Mouse (Mus musculus) lung, embryonic 15.5 days (tissue): ENCODE measurements around the gene Magea8. TPM values are rescaled to one million over a fixed set of nuclear protein-coding genes. Genes with fewer than 3 reads are reported as not detected.
"Not testable (repeated sequence)": the region's sequence is repeated elsewhere in the genome, so short reads cannot be mapped to it uniquely, and the experiment has no call there.

Experiments
- ATAC-seq: fragments of 200-750 bp; cut with Nextera tagmentation; 2 replicates; pipeline ENCODE4 v1.8.0; 2017; ENCODE audit warnings: moderate number of reproducible peaks, borderline replicate concordance; ENCODE audit not compliant: low FRiP score, low TSS enrichment; ENCODE audit errors: extremely low read depth
- H3K27ac ChIP-seq: fragments of 300-500 bp; sonication (generic); 2 replicates; pipeline ENCODE4 v1.5.1; 2015; ENCODE audit warnings: moderate library complexity, mild to moderate bottlenecking, inconsistent platforms
- H3K27me3 ChIP-seq: fragments of 300-500 bp; sonication (generic); 2 replicates; pipeline ENCODE4 v1.6.1; 2015; ENCODE audit warnings: inconsistent platforms
- H3K36me3 ChIP-seq: fragments of 300-500 bp; sonication (generic); 2 replicates; pipeline ENCODE4 v1.6.1; 2015; ENCODE audit warnings: inconsistent platforms
- H3K4me1 ChIP-seq: fragments of 300-500 bp; sonication (generic); 2 replicates; pipeline ENCODE4 v1.6.1; 2015; ENCODE audit warnings: inconsistent platforms
- H3K4me2 ChIP-seq: fragments of 300-500 bp; sonication (generic); 2 replicates; pipeline ENCODE4 v1.6.1; 2015; ENCODE audit warnings: inconsistent platforms, mild to moderate bottlenecking, moderate library complexity
- H3K4me3 ChIP-seq: fragments of 300-500 bp; sonication (generic); 2 replicates; pipeline ENCODE4 v1.5.1; 2015; ENCODE audit warnings: mild to moderate bottlenecking, inconsistent platforms
- H3K9ac ChIP-seq: fragments of 300-500 bp; sonication (generic); 2 replicates; pipeline ENCODE4 v1.6.1; 2015; ENCODE audit warnings: inconsistent platforms
- H3K9me3 ChIP-seq: fragments of 300-500 bp; sonication (generic); 2 replicates; pipeline ENCODE4 v1.6.1; 2016; ENCODE audit warnings: inconsistent platforms
- WGBS: fragments of 180-500 bp; shearing (Covaris S2); methylation state at CpG from one replicate; pipeline ENCODE4 v1.1.7; 2015; 5-methylcytosine and 5-hydroxymethylcytosine counted together
- polyA plus RNA-seq: library from polyadenylated mRNA; unstranded; fragments of >200 nt; fragmentation: Nextera tagmentation; extraction: Ambion mirVana; gene quantifications from 2 replicates; pipeline ENCODE4 v1.2.1, GENCODE M21; 2015

The Magea8 gene
- not detected in 2 replicates for polyA plus RNA-seq

DNA sequence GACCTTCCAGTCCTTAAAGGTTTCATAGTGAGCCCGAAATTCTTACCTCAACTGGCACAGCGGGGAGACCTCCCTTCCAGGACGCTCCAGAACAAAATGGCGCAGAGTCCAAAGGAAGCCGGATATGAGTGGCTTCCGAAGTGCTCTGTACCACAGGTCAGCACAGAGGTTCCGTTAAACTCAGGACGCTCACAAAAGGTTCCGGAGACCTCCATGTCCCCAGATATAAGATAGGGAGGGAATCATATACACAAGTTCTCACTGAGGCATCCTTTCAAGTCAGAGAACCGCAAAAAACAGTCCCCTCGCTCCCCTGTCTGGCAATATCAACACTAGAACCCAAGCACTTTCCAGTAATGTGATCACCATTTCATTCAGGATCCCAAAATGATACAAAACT, at the start of gene Magea8:
Gene Magea8, minus strand, starts transcription at position 101 of the 400 bp plus-strand sequence.
- not testable (repeated sequence) for H3K36me3 ChIP-seq, H3K4me1 ChIP-seq, H3K9ac ChIP-seq, H3K4me2 ChIP-seq, H3K9me3 ChIP-seq, H3K27me3 ChIP-seq, ATAC-seq, H3K27ac ChIP-seq, H3K4me3 ChIP-seq
- WGBS = 83% methylated on average over 11 of the region's 11 CpGs

DNA sequence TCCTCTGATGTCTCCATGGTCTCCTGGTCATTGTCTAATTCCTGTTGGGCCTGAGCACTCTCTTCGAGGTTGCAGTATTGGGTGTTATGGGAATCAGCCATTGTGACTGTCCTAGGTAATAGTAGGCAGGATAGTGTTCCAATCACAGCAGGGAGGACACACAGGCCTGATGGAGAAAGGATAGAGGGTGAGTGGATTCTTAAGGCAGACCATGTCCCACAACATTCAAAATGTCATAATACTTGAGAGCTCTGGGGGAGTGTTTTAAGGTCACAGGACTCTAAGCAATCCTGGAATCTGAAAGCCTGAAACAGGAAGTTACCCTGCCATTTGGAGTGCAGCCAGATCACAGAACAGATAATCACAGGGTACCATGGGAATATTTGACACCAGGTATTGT, 46.2 kb downstream of the Magea8 start, which contains the start of gene Magea3:
Gene Magea3, minus strand, starts transcription at position 101 of the 400 bp plus-strand sequence.
- H3K4me1 ChIP-seq, H3K4me2 ChIP-seq, H3K4me3 ChIP-seq, H3K27me3 ChIP-seq, H3K27ac ChIP-seq, H3K9me3 ChIP-seq, ATAC-seq, H3K9ac ChIP-seq, H3K36me3 ChIP-seq: not testable (repeated sequence)
- 40% methylated on average over 1 of the region's 1 CpGs for WGBS

DNA sequence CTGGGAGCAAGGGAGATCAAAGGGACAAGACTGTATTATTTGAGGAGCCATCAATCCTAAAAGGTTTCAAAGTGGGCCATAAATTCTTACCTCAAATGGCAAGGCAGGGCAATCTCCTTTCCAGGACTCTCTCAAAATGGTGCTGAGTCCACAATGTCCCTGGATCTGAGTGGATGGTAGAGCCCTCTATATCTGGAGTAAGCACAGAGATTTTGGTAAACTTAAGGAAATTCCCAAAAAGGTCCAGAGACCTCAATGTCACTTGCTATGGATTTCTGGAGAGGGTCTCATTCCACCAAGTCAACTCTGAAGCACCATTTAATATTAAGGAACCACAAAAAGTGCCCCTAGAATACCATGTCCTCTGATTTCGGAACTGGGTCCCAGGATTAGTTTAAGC, 59.8 kb downstream of the Magea8 start, which contains the start of gene Magea6:
Gene Magea6, minus strand, starts transcription at position 101 of the 400 bp plus-strand sequence.
- H3K27ac ChIP-seq, H3K4me1 ChIP-seq, H3K36me3 ChIP-seq, H3K9ac ChIP-seq, H3K9me3 ChIP-seq, H3K27me3 ChIP-seq, ATAC-seq, H3K4me2 ChIP-seq, H3K4me3 ChIP-seq: not testable (repeated sequence)
- 42% methylated on average over 1 of the region's 1 CpGs for WGBS

Other genes starting within 250 kb of the Magea8 start
- gene Cldn34b1, start 105.6 kb downstream of the Magea8 start, polyA plus RNA-seq = not detected in 2 replicates
- gene Magea6, start 59.9 kb downstream of the Magea8 start, polyA plus RNA-seq = not detected in 2 replicates
- not detected in 2 replicates for gene Magea3, start 46.3 kb downstream of the Magea8 start, polyA plus RNA-seq
- not detected in 2 replicates for gene Magea5, start 67.3 kb upstream of the Magea8 start, polyA plus RNA-seq
- not detected in 2 replicates for gene Magea1, start 93.9 kb upstream of the Magea8 start, polyA plus RNA-seq
- not detected in 2 replicates for gene Magea2, start 97.8 kb upstream of the Magea8 start, polyA plus RNA-seq
- gene Cldn34b2, start 132.6 kb upstream of the Magea8 start, polyA plus RNA-seq = not detected in 2 replicates
- 139 and 145 TPM in 2 replicates for gene Sat1, start 220.6 kb upstream of the Magea8 start, polyA plus RNA-seq